Mouse (Mus musculus): ENCODE results near the gene BC025920. TPM values are rescaled to one million over a fixed set of nuclear protein-coding genes. Genes with fewer than 3 reads are reported as not detected.

Gene BC025920
- polyA plus RNA-seq, 1 experiment = 3.7 TPM

DNA sequence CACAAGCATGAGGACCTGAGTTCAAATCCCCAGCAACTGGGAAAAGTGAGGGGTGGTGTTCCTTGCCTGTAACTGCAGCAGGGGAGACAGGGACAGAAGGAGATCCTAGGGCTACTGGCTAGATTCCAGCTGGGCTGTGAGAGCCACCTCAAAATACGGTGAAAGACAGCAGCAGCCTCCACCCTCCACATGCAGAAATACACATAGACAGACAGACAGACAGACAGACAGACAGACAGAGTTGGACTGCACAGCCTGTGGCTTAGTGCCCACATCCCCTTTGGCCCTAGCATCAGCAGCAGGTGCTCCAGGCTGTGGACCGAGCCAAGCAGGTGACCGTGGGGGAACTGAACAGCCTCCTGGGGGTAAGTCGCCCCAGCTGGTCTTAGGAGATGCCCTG is 26.1 kb upstream of the BC025920 start:
- Histone ChIP-seq H3K27me3 (ENCODE audit: control insufficient read depth, insufficient read depth, low read length) (no peaks in the 10 kb centered on the region), H3K27ac (ENCODE audit: insufficient read depth, low read length) (peak overlapping the region; percentile 43), H3K4me3 (replicated peaks; ENCODE audit: insufficient read depth, low read depth, low read length) (peak overlapping the region; percentile 3), H3K4me1 (ENCODE audit: control insufficient read depth, insufficient read depth, low read length) (peaks cover 41% of the 10 kb centered on the region)
- 6% methylated on average over 4 of the region's 4 CpGs for WGBS
- no peak for TF ChIP-seq CTCF (IDR thresholded peaks at IDR 0.05; ENCODE audit: borderline replicate concordance, insufficient read depth, low read depth, low read length)
- no peak for TF ChIP-seq POLR2A (IDR thresholded peaks at IDR 0.05; ENCODE audit: borderline replicate concordance, insufficient read depth, low read length)
- peak; percentile 58 to 62 for DNase-seq

DNA sequence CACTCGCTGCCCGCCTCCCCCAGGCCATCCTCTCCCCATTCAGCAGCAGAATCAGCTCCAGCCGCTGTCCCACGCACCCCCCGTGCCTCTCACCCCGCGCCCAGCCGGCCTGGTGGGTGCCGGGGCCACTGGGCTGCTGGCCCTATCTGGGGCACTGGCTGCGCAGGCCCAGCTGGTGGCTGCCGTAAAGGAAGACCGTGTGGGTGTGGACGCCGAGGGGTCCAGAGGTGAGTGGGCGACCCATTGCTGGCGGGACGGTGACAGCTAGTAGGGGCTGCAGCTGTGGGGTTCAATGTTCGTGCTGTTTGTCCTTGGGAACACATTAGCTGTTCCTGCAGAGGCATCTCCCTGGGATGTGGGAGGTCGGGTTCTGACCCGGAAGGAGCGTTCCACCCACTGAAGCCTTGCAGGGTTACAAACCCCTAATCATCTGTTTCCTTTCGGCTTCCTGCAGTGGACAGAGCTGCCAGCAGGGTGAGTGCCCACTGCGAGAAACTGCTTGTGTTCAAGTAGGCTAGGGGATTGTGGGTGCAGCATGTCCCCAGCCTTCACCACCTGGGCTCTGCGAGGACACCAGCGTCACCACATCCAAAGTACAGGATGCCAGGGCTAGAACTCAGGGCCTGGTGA is 25.5 kb upstream of the BC025920 start:
- DNase-seq = no peak
- Histone ChIP-seq H3K4me3 (replicated peaks; ENCODE audit: insufficient read depth, low read depth, low read length) (no peak overlapping the region), H3K27me3 (ENCODE audit: control insufficient read depth, insufficient read depth, low read length) (no peaks in the 10 kb centered on the region), H3K27ac (ENCODE audit: insufficient read depth, low read length) (no peak overlapping the region), H3K4me1 (ENCODE audit: control insufficient read depth, insufficient read depth, low read length) (peaks cover 41% of the 10 kb centered on the region)
- TF ChIP-seq CTCF (IDR thresholded peaks at IDR 0.05; ENCODE audit: borderline replicate concordance, insufficient read depth, low read depth, low read length) (no peak), POLR2A (IDR thresholded peaks at IDR 0.05; ENCODE audit: borderline replicate concordance, insufficient read depth, low read length) (no peak)
- WGBS = 41% methylated on average over 25 of the region's 25 CpGs

GRCm38 (mm10) chr10:81583347-81583746 is 22.7 kb upstream of the BC025920 start:
- Histone ChIP-seq H3K27me3 (ENCODE audit: control insufficient read depth, insufficient read depth, low read length) (no peaks in the 10 kb centered on the region), H3K4me1 (ENCODE audit: control insufficient read depth, insufficient read depth, low read length) (peaks cover 22% of the 10 kb centered on the region), H3K4me3 (replicated peaks; ENCODE audit: insufficient read depth, low read depth, low read length) (no peak overlapping the region), H3K27ac (ENCODE audit: insufficient read depth, low read length) (no peak overlapping the region)
- no peak for DNase-seq
- no peak for TF ChIP-seq POLR2A (IDR thresholded peaks at IDR 0.05; ENCODE audit: borderline replicate concordance, insufficient read depth, low read length)
- no peak for TF ChIP-seq CTCF (IDR thresholded peaks at IDR 0.05; ENCODE audit: borderline replicate concordance, insufficient read depth, low read depth, low read length)
- 47% methylated on average over 6 of the region's 6 CpGs for WGBS

DNA sequence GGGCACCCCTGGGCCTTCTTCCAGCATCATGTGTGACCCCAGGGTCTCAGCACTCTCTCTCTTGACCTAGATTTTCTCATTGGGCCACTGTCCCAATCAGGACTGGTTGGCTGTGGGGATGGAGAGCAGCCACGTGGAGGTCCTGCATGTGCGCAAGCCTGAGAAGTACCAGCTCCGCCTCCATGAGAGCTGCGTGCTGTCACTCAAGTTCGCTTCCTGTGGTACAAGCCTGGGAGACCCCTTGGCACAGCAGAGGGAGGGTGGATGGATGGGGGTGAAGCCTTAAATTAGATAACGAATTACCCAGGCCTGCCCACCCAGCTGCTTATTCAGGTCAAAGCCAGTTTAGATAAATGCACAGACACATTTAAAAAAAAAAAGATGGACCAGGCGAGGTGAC is 17.3 kb upstream of the BC025920 start:
- Histone ChIP-seq H3K4me1 (ENCODE audit: control insufficient read depth, insufficient read depth, low read length) (peaks cover 22% of the 10 kb centered on the region), H3K27ac (ENCODE audit: insufficient read depth, low read length) (no peak overlapping the region), H3K27me3 (ENCODE audit: control insufficient read depth, insufficient read depth, low read length) (no peaks in the 10 kb centered on the region), H3K4me3 (replicated peaks; ENCODE audit: insufficient read depth, low read depth, low read length) (no peak overlapping the region)
- DNase-seq = peak in 1 of 2 experiments; percentile 14
- no peak for TF ChIP-seq POLR2A (IDR thresholded peaks at IDR 0.05; ENCODE audit: borderline replicate concordance, insufficient read depth, low read length)
- TF ChIP-seq CTCF (IDR thresholded peaks at IDR 0.05; ENCODE audit: borderline replicate concordance, insufficient read depth, low read depth, low read length) = no peak
- WGBS = 72% methylated on average over 7 of the region's 7 CpGs

GRCm38 (mm10) chr10:81591846-81592245 is 14.2 kb upstream of the BC025920 start:
- H3K4me1 ChIP-seq (ENCODE audit: control insufficient read depth, insufficient read depth, low read length) = peaks cover 31% of the 10 kb centered on the region
- no peak overlapping the region for H3K4me3 ChIP-seq (replicated peaks; ENCODE audit: insufficient read depth, low read depth, low read length)
- TF ChIP-seq CTCF (IDR thresholded peaks at IDR 0.05; ENCODE audit: borderline replicate concordance, insufficient read depth, low read depth, low read length) = no peak
- no peaks in the 10 kb centered on the region for H3K27me3 ChIP-seq (ENCODE audit: control insufficient read depth, insufficient read depth, low read length)
- no peak overlapping the region for H3K27ac ChIP-seq (ENCODE audit: insufficient read depth, low read length)
- 16% methylated on average over 9 of the region's 9 CpGs for WGBS
- DNase-seq = peak; percentile 45 to 60

- WGBS = 71% methylated on average over 7 of the region's 7 CpGs
- Histone ChIP-seq H3K27ac (ENCODE audit: insufficient read depth, low read length) (no peak overlapping the region), H3K27me3 (ENCODE audit: control insufficient read depth, insufficient read depth, low read length) (no peaks in the 10 kb centered on the region), H3K4me1 (ENCODE audit: control insufficient read depth, insufficient read depth, low read length) (peaks cover 38% of the 10 kb centered on the region), H3K4me3 (replicated peaks; ENCODE audit: insufficient read depth, low read depth, low read length) (no peak overlapping the region)
- no peak for TF ChIP-seq CTCF (IDR thresholded peaks at IDR 0.05; ENCODE audit: borderline replicate concordance, insufficient read depth, low read depth, low read length)
- no peak for TF ChIP-seq POLR2A (IDR thresholded peaks at IDR 0.05; ENCODE audit: borderline replicate concordance, insufficient read depth, low read length)
- DNase-seq = peak; percentile 25 to 28
Measured at GRCm38 (mm10) chr10:81592631-81593030, 13.4 kb upstream of the BC025920 start.

GRCm38 (mm10) chr10:81593223-81593622 is 12.8 kb upstream of the BC025920 start:
- peak in 1 of 2 experiments; percentile 39 for DNase-seq

DNA sequence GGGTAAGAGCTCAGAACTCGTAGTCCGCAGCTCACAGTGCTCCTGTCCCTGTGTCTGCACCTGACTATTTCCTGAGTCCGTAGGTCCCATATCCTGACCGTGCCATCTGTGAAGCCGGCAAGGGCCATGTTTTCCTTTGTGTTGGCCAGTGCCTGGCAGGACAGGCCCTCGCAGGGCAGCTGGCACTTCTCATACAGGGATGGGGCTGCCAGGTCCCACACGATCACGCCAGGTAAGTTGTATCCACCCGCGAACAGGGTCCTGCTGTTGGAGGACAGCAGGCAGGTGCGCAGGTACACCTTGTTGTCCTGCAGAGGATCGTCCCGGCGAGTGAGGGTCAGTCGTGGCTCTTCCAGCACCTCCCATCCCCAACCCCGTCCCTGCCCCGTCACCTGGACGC is 12.1 kb upstream of the BC025920 start:
- H3K4me3 ChIP-seq (replicated peaks; ENCODE audit: insufficient read depth, low read depth, low read length) = peak overlapping the region; percentile 26
- H3K4me1 ChIP-seq (ENCODE audit: control insufficient read depth, insufficient read depth, low read length) = peaks cover 41% of the 10 kb centered on the region
- H3K27ac ChIP-seq (ENCODE audit: insufficient read depth, low read length) = 0 out of 2 replicates have a peak overlapping the region, but pooled peaks have one; percentile 5
- H3K27me3 ChIP-seq (ENCODE audit: control insufficient read depth, insufficient read depth, low read length) = no peaks in the 10 kb centered on the region
- TF ChIP-seq POLR2A (IDR thresholded peaks at IDR 0.05; ENCODE audit: borderline replicate concordance, insufficient read depth, low read length) = no peak; the same call in 1 of the 2 replicates
- TF ChIP-seq CTCF (IDR thresholded peaks at IDR 0.05; ENCODE audit: borderline replicate concordance, insufficient read depth, low read depth, low read length) = no peak
- WGBS = 9% methylated on average over 18 of the region's 18 CpGs
- DNase-seq = peak; percentile 73 to 79

More at GRCm38 (mm10) chr10:81593223-81593622, 12.8 kb upstream of the BC025920 start:
- Histone ChIP-seq H3K4me1 (ENCODE audit: control insufficient read depth, insufficient read depth, low read length) (peaks cover 41% of the 10 kb centered on the region), H3K4me3 (replicated peaks; ENCODE audit: insufficient read depth, low read depth, low read length) (no peak overlapping the region), H3K27me3 (ENCODE audit: control insufficient read depth, insufficient read depth, low read length) (no peaks in the 10 kb centered on the region), H3K27ac (ENCODE audit: insufficient read depth, low read length) (0 out of 2 replicates have a peak overlapping the region, but pooled peaks have one; percentile 3)
- WGBS = 41% methylated on average over 4 of the region's 4 CpGs
- TF ChIP-seq CTCF (IDR thresholded peaks at IDR 0.05; ENCODE audit: borderline replicate concordance, insufficient read depth, low read depth, low read length) (no peak), POLR2A (IDR thresholded peaks at IDR 0.05; ENCODE audit: borderline replicate concordance, insufficient read depth, low read length) (no peak)

Data from cerebellum, adult 2 months (tissue).